Mouse (Mus musculus) ovary, adult 18-20 months (tissue): ENCODE measurements around the gene Abca7.
"Not testable (repeated sequence)": the region's sequence is repeated elsewhere in the genome, so short reads cannot be mapped to it uniquely, and the experiment has no call there.

Experiments used
- DNase-seq: peaks from one replicate; pipeline ENCODE4 v3.0.0; 2022; ENCODE audit warnings: low spot score, mixed read lengths

The Abca7 gene

DNA sequence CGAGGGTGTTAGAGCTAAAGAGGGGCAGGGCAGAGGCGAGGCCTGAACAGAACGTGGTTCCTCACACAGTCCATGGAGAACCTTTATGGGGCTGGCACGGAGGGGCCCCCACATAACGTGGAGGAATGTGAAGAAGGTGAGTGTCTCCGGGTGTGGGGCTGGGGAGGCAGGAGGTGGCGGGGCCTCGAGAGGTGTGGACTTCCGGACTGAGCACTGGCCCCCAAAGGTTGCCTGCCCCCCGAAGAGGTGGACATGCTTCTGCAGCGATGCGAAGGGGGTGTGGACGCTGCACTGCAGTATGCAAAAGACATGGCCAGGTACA is 25.0 kb downstream of the Abca7 start:
- DNase-seq = no peak

- DNase-seq = no peak
Observed at GRCm38 (mm10) chr10:80022164-80022563, 25.9 kb downstream of the Abca7 start.

- no peak for DNase-seq
Observed at GRCm38 (mm10) chr10:80022806-80023205, 26.5 kb downstream of the Abca7 start.

GRCm38 (mm10) chr10:80023758-80024157 is 27.5 kb downstream of the Abca7 start:
- no peak for DNase-seq

GRCm38 (mm10) chr10:80024229-80025043 is 28.1 kb downstream of the Abca7 start:
- DNase-seq = no peak

GRCm38 (mm10) chr10:80025044-80025347 is 28.7 kb downstream of the Abca7 start:
- no peak for DNase-seq

- DNase-seq = no peak
Observed at GRCm38 (mm10) chr10:80025463-80025862, 29.2 kb downstream of the Abca7 start.

- no peak for DNase-seq
Observed at GRCm38 (mm10) chr10:80025889-80026288, 29.6 kb downstream of the Abca7 start.

DNA sequence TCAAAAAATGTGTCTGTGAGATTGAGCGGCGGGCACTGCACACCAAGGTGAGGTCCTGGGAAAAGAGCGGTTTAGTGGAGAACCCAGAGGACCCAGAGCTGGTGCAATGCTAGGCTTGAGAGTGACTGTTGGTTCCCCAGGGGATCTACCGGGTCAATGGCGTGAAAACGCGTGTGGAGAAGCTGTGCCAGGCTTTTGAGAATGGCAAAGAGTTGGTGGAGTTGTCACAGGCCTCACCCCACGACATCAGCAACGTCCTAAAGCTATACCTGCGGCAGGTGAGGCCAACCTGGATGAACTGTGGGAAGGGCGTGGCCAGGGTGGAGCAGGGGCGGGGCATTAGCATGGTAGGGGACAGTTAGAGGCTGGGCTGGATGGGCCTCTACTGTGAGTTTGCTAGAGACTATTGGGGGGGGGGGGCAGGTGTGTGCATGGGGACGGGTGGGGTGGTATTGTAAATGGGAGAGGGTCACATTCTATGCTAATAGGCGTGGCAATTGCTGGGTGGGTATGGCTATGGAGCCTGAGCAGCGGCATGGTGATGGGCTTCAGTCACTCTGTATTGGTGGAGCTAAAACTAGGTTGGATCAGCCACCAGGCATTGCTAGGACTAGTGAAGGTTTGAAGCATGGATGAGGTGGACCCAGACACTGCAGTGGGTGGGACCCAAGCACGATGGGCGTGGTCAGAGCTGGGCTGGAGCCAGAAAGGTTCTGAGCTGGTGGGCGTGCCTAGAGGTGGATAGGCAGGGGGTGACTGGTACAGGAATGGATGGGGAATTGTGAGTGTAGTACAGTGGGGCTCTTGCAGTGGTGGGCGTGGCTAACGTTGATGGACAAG is 31.6 kb downstream of the Abca7 start:
- DNase-seq = no peak

DNA sequence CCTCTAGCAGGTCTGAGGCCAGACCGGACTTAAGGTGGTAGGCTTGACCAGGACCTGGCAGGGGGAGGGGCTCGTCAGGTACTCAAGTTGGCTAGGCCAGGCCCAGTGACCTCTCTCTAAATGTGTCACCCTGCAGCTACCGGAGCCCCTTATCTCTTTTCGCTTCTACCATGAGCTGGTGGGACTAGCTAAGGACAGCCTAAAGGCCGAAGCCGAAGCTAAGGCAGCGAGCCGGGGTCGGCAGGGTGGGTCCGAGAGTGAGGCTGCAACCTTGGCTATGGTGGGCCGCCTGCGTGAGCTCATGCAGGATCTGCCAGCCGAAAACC is 32.2 kb downstream of the Abca7 start:
- no peak for DNase-seq

- DNase-seq = no peak
Observed at GRCm38 (mm10) chr10:80030191-80030590, 33.9 kb downstream of the Abca7 start.

DNA sequence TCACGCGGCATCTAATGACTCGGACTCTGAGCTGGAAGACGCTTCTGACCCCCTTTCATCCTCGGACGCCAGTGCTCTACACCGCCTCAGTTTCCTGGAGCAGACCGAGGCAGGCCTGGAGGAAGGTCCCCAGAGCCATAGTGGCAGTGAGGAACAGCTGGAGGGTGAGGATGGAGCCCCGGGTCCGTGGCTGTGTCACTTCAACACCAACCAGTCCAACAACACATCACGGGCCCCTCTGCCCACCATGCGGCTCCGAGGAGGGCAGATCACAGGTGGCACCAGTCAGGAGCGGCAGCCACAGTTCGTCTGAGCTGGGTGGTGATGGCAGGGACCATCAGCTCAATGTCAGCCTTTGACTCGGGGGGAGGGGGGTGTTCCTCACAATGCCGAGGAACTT is 34.4 kb downstream of the Abca7 start:
- DNase-seq = no peak

- DNase-seq = peak; percentile 70
Observed at GRCm38 (mm10) chr10:80032799-80033480, 36.6 kb downstream of the Abca7 start.

DNA sequence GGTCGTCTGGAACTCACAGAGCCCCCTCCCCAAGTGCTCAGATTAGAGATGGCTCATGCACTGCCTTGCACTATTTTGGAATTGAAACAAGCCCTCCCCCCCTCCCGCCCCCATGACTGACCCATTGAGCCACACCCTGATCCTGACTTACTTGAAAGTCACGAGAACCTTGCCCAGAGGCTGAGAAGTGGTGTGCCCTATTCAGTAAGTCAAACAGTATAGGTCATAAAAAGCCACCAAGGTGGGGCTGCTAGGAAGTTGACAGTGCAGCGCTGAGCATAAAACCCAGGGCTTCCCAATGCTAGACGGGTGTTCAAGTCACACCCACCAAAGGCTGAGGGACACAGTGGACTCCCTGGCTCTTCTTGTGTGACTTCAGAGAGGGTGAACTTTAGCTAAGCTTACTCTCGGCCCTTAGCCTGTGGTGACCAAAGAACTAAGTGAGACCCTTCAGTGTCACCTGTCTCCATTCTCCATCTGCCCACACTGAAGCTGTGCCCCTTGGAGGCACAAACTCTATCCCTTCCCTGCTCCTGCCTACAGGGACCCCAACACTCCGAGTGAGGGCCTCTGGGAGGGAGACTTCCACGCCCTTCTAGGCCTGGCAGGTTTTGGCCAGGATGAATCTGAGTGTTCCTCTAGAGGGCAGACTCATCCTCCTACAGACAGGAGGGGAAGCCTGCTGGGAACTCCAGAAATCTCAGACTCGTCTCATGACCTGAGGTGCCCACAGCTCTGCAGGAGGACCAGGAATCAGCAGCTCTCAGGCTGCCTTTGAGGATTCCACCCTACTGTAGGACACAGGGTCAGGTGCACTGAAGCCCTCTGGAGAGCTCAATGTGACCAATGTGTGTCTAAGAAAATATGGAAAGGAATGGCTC is 37.5 kb downstream of the Abca7 start:
- DNase-seq = no peak

DNA sequence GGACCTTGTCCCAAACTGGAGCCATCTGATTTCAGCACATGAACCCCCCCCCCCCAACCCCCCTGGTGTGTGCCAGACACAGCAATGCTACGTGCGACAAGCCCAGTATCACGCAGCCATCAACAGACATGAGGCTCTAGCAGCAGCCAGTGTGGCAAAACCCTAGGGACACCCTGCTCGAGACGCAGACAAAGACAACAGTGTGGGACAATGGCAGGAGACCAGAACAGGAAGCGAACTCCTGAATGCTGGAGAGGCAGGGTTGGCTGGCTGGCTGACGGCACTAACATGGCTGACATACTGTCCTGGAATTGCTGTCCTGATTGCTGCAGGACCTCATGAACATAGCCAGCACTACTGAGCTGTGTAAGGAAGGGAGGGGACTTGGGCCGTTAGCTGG is 38.9 kb downstream of the Abca7 start:
- no peak for DNase-seq

GRCm38 (mm10) chr10:80035686-80036085 is 39.4 kb downstream of the Abca7 start:
- no peak for DNase-seq

DNA sequence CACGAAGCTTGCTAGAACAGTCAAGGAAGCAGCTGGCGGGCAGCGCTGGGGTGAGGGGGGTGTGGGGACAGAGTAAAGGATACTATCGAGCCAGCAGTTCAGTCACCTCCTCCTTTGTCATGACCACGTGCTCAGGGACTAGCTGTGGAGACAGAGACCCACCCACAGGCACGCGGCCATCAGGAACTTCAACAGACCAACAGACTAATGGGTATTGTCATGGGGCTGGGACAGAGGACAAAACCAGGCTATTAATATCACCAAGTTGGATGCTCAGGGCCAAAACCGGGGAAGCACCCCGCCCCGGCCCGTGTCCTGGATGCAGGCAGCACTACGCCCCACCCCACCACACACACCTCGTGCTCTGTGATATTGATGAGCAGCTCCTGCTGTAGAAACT is 40.5 kb downstream of the Abca7 start:
- no peak for DNase-seq

- peak; percentile 98 for DNase-seq
Observed at GRCm38 (mm10) chr10:80039559-80039979, 43.3 kb downstream of the Abca7 start, which contains the start of gene Polr2e. Gene Polr2e, minus strand, starts transcription at chr10:80039795.

DNA sequence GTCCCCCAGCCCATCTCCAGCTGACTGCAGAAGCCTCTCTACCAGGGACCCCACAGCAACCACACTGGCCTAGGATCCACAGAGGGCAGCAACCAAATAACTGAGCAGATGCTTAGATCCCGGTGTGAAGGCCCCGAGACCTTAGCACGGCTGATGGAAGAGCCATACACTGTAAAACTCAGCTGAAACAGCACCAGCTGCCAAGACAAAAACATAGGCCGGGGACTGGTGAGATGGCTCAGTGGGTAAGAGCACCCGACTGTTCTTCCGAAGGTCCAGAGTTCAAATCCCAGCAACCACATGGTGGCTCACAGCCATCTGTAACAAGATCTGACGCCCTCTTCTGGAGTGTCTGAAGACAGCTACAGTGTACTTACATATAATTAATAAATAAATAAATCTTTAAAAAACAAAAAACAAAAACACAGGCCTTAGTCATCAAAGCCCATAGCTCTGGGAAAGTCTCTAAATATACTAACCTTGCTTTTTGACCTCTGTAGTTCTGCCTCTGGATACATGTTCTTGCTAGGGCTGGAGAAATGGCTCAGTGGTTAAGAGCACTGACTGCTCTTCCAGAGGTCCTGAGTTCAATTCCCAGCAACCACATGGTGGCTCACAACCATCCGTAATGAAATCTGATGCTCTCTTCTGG is 45.2 kb downstream of the Abca7 start:
- DNase-seq = not testable (repeated sequence)

DNA sequence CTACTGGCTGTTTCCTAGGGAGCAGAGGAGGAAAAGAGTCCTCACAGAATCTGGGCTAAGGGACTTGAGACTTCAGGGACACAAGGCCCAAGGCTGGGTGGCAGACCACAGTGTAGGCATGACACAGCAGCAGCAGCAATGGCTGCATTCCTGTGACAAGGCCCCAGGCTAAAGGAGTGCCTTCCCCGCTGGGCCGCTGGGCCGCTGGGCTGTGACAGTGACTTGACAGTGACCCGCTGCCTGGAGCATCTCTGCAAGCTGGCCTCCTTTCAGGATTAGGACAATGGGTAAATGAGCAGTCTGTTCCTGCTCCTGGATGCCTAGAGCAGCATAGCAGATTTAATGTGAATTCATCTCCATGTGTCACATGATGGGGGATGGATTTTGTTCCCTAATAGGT is 47.8 kb downstream of the Abca7 start:
- DNase-seq = no peak

DNA sequence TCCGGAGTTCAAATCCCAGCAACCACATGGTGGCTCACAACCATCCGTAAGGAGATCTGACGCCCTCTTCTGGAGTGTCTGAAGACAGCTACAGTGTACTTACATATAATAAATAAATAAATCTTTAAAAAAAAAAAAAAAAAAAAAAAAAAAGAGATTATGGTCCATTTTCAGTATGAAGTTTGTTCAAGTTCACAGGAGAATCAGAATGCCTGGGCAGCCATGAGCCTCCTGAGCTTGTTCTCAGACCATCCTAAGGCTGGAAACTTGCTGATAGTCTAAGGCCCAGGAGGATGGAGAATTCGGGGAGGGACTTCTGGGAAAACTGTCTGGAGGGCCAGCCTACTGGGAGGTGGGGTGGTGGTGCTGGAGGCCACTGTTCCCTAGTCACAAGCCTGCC is 49.1 kb downstream of the Abca7 start:
- not testable (repeated sequence) for DNase-seq

DNA sequence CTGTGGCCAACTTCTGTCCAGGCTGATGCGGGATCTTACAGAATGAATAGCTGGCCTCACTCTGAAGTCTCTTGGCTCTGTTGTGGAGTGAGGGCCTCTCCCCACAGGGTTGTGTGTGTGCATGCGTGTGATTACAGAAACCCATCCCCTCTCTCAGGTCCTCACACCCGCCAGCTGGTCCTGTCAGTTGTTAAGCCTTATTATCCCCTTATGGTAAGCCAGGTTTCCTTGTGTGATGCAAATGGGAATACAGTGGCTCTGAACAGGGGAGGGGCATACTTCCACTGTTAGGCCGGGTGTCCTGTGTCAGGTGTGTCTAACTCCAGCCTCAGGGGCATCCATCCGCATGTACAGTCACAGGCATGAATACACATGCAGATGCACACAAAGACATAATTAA is 49.5 kb downstream of the Abca7 start:
- DNase-seq = no peak
